Mouse (Mus musculus) MEL (cell line): ENCODE results near the gene Vps26a.

Experiments
- MXI1 ChIP-seq: IDR thresholded peaks from 2 replicates; pipeline ENCODE4 v1.6.1; 2011; ENCODE audit warnings: mild to moderate bottlenecking, low read depth, low read length, improper control_type of control experiment
- POLR2A ChIP-seq, 2 experiments: IDR thresholded peaks; 2 replicates each; pipeline ENCODE4 v1.6.1; 2011 to 2012; ENCODE audit warnings: low read length in 2 of 2, mild to moderate bottlenecking in 2 of 2, control low read depth in 1 of 2, improper control_type of control experiment in 1 of 2, low read depth in 1 of 2, moderate library complexity in 1 of 2; ENCODE audit not compliant: control insufficient read depth in 1 of 2, insufficient read depth in 1 of 2, poor library complexity in 1 of 2

DNA sequence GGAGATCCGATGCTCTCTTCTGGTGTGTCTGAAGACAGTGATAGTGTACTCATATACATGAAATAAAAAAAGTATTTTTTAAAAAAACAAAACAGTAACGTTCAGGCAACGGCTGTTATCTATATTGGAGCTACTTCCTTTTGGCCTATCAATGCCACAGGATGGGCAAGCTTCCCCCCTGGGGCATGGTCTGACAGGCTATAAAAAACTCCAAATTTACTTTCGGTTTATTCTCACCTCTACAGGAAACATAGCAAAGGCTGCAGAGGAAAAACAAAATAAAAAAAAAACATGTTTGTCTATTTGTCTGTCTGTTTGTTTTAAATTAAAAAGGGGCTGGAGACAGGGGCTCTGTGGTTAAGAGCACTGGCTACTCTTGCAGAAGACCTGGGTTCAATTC lies 16.7 kb upstream of the Vps26a start:
- TF ChIP-seq MXI1 (peak; percentile 82), POLR2A (IDR thresholded peaks at IDR 0.05; ENCODE audit: control insufficient read depth in 1 of 2, insufficient read depth in 1 of 2, low read depth in 1 of 2, low read length in 2 of 2, poor library complexity in 1 of 2) (peak in 1 of 2 experiments; percentile 35; a peak in 2 of 4 replicates)
